Mouse (Mus musculus) mouse embryonic stem cell (cell line): ENCODE measurements around the gene Zfp936.
"Not testable (repeated sequence)": the region's sequence is repeated elsewhere in the genome, so short reads cannot be mapped to it uniquely, and the experiment has no call there.

ENCODE experiments used
- in situ Hi-C, 2 experiments: fragments of 300-500 bp; cut with MboI; formaldehyde crosslinking; loops; 1 replicate in 1 of 2; 3 replicates in 1 of 2; pipeline ENCODE4 v1.14.3; 2019 to 2020; ENCODE audit warnings: low sequenced_read_pairs in 2 of 2, low pct_unique_long_range_greater_than_20kb in 1 of 2, mixed read lengths in 1 of 2; ENCODE audit not compliant: unreplicated experiment in 1 of 2

Zfp936 gene

DNA sequence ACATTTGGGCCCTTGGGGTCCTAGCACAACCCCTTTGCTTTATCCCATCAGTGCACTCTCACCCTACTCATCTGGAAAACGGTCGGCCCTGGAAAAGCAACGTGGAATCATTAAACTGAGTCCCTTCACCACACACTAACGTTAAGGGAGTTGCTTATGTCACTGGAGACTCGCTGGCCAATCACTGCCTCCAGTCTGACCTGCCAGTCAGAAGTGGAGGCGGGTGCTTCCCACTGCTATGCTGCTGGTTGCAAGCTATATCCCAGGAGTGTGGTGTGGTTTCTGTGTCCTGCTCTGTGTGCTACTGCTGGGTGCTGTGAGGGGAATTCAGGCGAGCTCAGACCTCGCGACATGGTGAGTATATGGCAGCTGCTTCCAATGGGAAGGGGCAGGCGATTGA is at the start of gene Zfp936:
Zfp936 (plus strand) TSS at position 301 of the 400 bp plus-strand sequence.
- in situ Hi-C loops, result not testable (repeated sequence)

GRCm38 (mm10) chr7:43077831-43078230 is 36.2 kb upstream of the Zfp936 start:
- in situ Hi-C loops, result no loop called here

DNA sequence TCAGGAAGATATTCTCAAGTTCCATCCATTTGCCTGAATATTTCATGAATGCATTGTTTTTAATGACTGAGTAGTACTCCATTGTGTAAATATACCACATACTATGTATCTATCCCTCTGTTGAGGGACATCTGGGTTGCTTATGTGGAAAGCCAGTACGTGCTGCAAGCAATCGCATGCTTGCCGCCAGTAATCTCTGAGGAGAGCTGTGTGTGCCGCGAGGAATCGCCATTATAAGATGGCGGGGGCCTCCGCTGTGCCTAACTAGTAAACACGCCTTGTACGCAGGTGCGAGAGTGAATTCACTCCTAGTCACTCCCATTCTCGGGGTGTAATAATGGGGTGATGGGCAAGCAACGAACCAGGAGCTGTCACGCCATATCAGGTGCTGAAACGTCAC is 14.7 kb downstream of the Zfp936 start:
- in situ Hi-C loops, result loop anchor here in 1 of 2 experiments (5.0 to 25.0 kb wide), 2 partner anchors 74 to 166 kb away; no protein-coding TSS in a partner anchor

DNA sequence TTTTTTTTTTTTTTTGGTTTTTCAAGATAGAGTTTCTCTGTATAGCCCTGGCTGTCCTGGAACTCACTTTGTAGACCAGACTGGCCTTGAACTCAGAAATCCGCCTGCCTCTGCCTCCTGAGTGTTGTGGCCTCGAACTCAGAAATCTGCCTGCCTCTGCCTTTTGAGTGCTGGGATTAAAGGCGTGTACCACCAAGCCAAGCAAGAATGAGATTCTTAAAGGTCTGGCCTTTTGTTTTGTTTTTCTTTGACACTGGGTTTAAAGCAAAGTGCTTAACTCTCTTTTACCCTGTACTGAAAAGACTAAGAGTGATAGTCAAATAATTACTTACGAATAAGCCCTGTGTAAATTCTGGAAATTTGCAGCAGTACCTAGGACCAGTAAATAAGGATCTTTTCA is 50.1 kb downstream of the Zfp936 start:
- in situ Hi-C loops, result not testable (repeated sequence)

DNA sequence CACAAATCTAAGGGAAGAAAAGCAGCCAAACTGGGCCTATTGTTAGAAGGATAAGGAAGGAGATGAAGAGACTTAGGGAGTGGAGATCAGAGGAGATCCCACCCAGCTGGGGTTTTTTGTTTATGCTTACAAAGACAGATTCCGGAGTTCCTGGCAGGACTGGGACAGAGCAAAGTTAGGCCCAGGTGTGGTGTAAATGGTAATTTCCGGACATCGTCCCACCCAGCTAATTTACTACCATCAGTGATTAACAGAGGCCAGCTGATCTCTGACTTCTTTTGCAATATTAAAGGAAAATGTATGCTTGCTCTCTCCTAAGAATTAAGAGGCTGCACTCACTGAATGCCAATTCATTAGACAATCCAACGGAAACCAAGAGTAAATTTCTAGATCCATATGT is 53.1 kb downstream of the Zfp936 start:
- in situ Hi-C loops, result not testable (repeated sequence)

DNA sequence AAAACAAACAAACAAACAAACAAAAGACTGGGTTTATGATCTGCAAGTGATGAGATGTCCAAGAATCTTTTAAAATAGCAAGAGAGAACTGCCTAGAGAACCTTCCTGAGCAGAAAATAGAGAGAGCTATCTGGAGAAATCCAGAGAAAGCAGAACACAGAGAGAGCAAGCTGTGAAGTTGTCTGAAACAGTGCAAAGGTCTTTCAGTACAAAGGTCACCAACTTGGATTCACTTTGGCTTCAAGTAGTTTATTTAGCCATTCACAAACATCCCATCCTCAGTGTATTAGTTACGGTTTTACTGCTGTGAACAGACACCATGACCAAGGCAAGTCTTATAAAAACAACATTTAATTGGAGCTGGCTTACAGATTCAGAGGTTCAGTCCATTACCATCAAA is 53.8 kb downstream of the Zfp936 start:
- in situ Hi-C loops, result not testable (repeated sequence)

- in situ Hi-C loops, result not testable (repeated sequence)
Observed at GRCm38 (mm10) chr7:43168212-43168611, 54.2 kb downstream of the Zfp936 start.

DNA sequence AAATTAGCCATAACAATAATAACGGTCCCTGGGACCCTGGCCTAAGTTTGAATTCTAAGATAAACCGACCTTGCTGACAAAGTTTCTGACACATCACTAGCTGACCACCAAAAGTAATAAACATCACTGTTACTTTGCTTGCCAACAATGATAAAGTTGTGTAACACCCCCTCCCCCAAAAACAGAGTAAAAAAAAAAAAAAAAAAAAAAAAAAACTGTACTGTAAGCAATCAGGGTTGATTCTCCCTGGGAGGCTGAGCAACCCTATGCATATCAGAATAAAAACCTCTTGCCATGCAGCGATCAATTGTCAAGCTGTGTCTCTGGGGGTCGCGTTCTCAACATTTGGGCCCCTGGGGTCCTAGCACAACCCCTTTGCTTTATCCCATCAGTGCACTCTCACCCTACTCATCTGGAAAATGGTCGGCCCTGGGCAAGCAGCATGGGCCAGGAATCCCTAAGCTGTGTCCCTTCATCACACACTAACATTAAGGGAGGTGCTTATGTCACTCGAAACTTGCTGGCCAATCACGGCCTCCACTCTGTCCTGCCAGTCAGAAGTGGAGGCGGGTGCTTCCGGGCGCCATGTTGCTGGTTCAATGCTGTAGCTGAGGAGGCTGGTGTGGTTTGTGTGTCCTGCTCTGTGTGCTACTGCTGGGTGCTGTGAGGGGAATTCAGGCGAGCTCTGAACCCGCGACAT is 63.1 kb downstream of the Zfp936 start:
- in situ Hi-C loops, result no loop called here

DNA sequence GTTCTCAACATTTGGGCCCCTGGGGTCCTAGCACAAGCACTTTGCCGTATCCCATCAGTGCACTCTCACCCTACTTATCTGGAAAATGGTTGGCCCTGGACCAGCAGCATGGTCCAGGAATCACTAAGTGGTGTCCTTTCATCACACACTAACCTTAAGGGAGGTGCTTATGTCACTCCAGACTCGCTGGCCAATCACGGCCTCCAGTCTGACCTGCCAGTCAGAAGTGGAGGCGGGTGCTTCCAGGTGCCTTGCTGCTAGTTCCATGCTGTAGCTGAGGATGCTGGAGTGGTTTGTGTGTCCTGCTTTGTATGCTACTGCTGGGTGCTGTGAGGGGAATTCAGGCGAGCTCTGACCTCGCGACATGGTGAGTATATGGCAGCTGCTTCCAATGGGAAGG is 99.8 kb downstream of the Zfp936 start:
- in situ Hi-C loops, result not testable (repeated sequence)
